Mouse (Mus musculus): ENCODE measurements around the gene Sgms2. TPM values are rescaled to one million over a fixed set of nuclear protein-coding genes. Genes with fewer than 3 reads are reported as not detected.

The Sgms2 gene
- polyA plus RNA-seq, 1 experiment from 2014 or later = 1.3 TPM

DNA sequence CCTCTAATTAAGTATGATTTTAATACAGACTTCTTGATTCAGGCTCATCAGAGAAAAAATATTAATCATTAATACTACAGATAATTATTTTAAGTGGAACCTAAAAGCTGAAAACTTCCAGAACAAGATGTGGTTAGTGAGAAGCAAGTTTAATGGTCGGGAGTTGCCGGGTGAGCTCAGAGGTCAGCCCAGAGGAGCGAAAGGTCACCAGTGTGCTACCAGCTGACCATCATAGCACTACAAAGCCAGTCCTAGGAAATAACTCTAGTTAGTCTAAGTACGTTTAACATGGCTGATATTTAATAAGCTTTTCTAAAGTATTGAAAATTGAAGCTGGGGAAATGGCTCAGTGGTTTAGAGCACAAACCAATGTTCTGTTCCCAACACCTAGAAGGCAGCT is 129.3 kb downstream of the Sgms2 start:
- no peaks in the 10 kb centered on the region for H3K27me3 ChIP-seq (ENCODE audit: control insufficient read depth, insufficient read depth, low read length)
- H3K4me1 ChIP-seq (ENCODE audit: control insufficient read depth, insufficient read depth, low read length) = peaks cover 7% of the 10 kb centered on the region
- H3K9ac ChIP-seq (ENCODE audit: low read depth, low read length) = no peak overlapping the region
- H3K36me3 ChIP-seq (ENCODE audit: control insufficient read depth, insufficient read depth, low read length) = no peaks in the 10 kb centered on the region
- no peaks in the 10 kb centered on the region for H3K9me3 ChIP-seq (replicated peaks; ENCODE audit: control insufficient read depth, low read length)
- H3K4me3 ChIP-seq (ENCODE audit: low read depth, low read length) = no peak overlapping the region
- H3K27ac ChIP-seq (ENCODE audit: low read depth, low read length) = no peak overlapping the region
- ATAC-seq (replicated peaks; ENCODE audit: insufficient number of reproducible peaks, low FRiP score, low TSS enrichment) = no peak
- H3K4me2 ChIP-seq = no peak overlapping the region
- WGBS (ENCODE audit: insufficient replicate concordance) = 85% methylated on average over 4 of the region's 4 CpGs

DNA sequence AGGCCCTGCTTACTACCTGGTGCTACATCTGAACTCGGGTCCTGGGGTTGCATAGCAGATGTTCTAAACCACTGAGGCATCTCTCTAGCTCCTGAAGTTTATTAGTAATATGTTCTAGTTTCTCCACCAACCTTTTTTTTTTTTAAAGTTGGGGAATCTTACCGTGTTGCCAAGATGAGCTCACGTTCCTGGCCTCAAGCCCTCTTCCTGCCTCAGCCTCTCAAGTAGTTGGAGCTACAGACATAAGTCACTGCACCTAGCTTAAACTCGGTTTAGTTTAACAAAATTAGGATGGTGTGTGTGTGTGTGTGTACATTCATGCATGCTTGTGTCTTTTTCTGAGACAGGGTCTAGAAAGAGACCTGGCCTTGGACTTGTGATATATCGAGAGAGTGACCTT is 132.2 kb downstream of the Sgms2 start:
- Histone ChIP-seq H3K4me2 (no peak overlapping the region), H3K27ac (ENCODE audit: low read depth, low read length) (no peak overlapping the region), H3K36me3 (ENCODE audit: control insufficient read depth, insufficient read depth, low read length) (no peaks in the 10 kb centered on the region), H3K27me3 (ENCODE audit: control insufficient read depth, insufficient read depth, low read length) (no peaks in the 10 kb centered on the region), H3K4me1 (ENCODE audit: control insufficient read depth, insufficient read depth, low read length) (no peaks in the 10 kb centered on the region; the same call in 1 of the 2 replicates), H3K9me3 (replicated peaks; ENCODE audit: control insufficient read depth, low read length) (no peaks in the 10 kb centered on the region), H3K9ac (ENCODE audit: low read depth, low read length) (no peak overlapping the region), H3K4me3 (ENCODE audit: low read depth, low read length) (no peak overlapping the region)
- ATAC-seq (replicated peaks; ENCODE audit: insufficient number of reproducible peaks, low FRiP score, low TSS enrichment) = no peak
- 83% methylated on average over 5 of the region's 5 CpGs for WGBS (ENCODE audit: insufficient replicate concordance)

DNA sequence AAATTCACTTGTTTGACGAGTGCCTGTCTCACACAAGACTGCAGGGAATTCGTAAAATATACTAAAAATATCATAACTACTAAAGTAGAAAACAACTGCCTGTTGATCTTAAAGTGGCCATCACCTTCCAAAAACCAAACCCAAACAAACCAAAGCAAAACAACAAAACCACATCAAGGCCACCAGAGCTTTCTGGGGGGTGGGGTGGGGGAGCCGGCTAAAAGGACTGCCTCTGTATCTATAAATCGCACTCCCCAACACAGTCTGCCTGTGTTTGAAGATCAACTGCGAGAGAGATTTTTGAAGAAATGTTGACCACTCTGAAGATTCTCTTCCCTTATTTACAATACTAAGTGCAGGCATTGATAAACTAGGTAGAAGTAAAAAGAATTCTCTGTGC is 133.0 kb downstream of the Sgms2 start:
- no peak overlapping the region for H3K27ac ChIP-seq (ENCODE audit: low read depth, low read length)
- ATAC-seq (replicated peaks; ENCODE audit: insufficient number of reproducible peaks, low FRiP score, low TSS enrichment) = no peak
- H3K4me1 ChIP-seq (ENCODE audit: control insufficient read depth, insufficient read depth, low read length) = no peaks in the 10 kb centered on the region
- no peak overlapping the region for H3K4me2 ChIP-seq
- H3K9ac ChIP-seq (ENCODE audit: low read depth, low read length) = no peak overlapping the region
- H3K36me3 ChIP-seq (ENCODE audit: control insufficient read depth, insufficient read depth, low read length) = no peaks in the 10 kb centered on the region
- H3K9me3 ChIP-seq (replicated peaks; ENCODE audit: control insufficient read depth, low read length) = no peaks in the 10 kb centered on the region
- no peaks in the 10 kb centered on the region for H3K27me3 ChIP-seq (ENCODE audit: control insufficient read depth, insufficient read depth, low read length)
- 71% methylated on average over 5 of the region's 5 CpGs for WGBS (ENCODE audit: insufficient replicate concordance)
- H3K4me3 ChIP-seq (ENCODE audit: low read depth, low read length) = no peak overlapping the region

DNA sequence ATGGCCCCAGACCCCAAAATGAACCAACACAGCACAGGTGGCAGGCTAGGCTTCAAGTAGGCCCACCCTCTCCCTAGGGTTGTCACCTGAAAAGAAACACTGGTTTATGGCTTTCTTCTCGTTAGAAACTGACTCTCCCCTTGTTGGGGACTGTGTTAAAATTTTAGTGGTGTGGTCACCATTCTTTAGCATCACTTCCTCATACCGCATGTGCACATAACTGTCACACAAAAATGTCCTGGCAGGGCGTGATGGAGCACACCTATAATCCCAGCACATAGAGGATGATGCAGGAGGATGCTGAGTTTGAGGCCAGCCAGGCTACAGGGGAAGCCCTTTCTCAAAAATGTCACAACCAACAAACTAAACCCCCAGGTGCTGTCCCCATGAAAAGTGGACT is 133.6 kb downstream of the Sgms2 start:
- Histone ChIP-seq H3K9ac (ENCODE audit: low read depth, low read length) (no peak overlapping the region), H3K36me3 (ENCODE audit: control insufficient read depth, insufficient read depth, low read length) (no peaks in the 10 kb centered on the region), H3K9me3 (replicated peaks; ENCODE audit: control insufficient read depth, low read length) (no peaks in the 10 kb centered on the region), H3K4me3 (ENCODE audit: low read depth, low read length) (no peak overlapping the region), H3K27me3 (ENCODE audit: control insufficient read depth, insufficient read depth, low read length) (no peaks in the 10 kb centered on the region), H3K4me2 (no peak overlapping the region), H3K27ac (ENCODE audit: low read depth, low read length) (no peak overlapping the region), H3K4me1 (ENCODE audit: control insufficient read depth, insufficient read depth, low read length) (no peaks in the 10 kb centered on the region)
- no peak for ATAC-seq (replicated peaks; ENCODE audit: insufficient number of reproducible peaks, low FRiP score, low TSS enrichment)
- 78% methylated on average over 3 of the region's 3 CpGs for WGBS (ENCODE audit: insufficient replicate concordance)

DNA sequence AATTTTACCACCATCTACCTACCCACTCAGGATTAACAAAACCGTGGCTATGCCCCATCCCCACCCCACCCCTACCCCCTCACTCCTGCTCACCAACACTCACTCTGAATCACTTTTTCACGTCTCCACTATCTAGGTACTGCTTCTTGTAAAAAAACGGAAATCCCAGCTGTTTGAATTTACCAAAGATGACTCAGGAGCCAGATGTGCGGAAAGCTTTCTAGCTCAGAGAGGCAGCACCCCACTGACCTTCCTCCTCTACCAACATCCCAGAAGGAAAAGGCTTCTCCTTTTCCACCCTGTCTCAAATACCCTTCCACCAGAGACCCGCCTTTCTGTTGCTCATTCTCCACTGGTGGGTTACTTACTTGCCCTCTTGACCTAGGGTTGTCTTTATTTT is 135.2 kb downstream of the Sgms2 start:
- WGBS (ENCODE audit: insufficient replicate concordance) = 60% methylated on average over 5 of the region's 5 CpGs
- no peak overlapping the region for H3K4me3 ChIP-seq (ENCODE audit: low read depth, low read length)
- ATAC-seq (replicated peaks; ENCODE audit: insufficient number of reproducible peaks, low FRiP score, low TSS enrichment) = no peak

DNA sequence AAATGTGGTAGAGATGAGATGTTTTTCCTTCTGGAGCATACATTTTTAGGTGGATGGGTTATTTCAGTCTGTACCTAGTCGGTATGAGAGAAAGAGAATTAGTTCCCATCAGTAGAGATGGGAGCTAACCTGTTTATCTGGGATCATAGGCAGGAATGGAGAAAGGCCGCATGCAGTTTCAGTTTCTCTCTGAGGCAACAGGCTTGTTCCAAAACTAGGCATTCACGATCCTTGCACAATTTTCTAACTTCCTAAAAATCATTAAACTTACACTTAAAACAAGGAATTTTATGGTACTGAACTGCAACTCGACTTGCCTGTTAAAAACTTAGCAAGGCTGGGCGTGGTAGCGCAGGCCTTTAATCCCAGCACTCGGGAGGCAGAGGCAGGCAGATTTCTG is 140.7 kb downstream of the Sgms2 start:
- no peak overlapping the region for H3K9ac ChIP-seq (ENCODE audit: low read depth, low read length)
- no peak overlapping the region for H3K27ac ChIP-seq (ENCODE audit: low read depth, low read length)
- H3K36me3 ChIP-seq (ENCODE audit: control insufficient read depth, insufficient read depth, low read length) = no peaks in the 10 kb centered on the region
- 84% methylated on average over 7 of the region's 7 CpGs for WGBS (ENCODE audit: insufficient replicate concordance)
- no peak overlapping the region for H3K4me3 ChIP-seq (ENCODE audit: low read depth, low read length)
- H3K4me2 ChIP-seq = no peak overlapping the region
- no peak for ATAC-seq (replicated peaks; ENCODE audit: insufficient number of reproducible peaks, low FRiP score, low TSS enrichment)
- no peaks in the 10 kb centered on the region for H3K9me3 ChIP-seq (replicated peaks; ENCODE audit: control insufficient read depth, low read length)
- H3K27me3 ChIP-seq (ENCODE audit: control insufficient read depth, insufficient read depth, low read length) = no peaks in the 10 kb centered on the region
- no peaks in the 10 kb centered on the region for H3K4me1 ChIP-seq (ENCODE audit: control insufficient read depth, insufficient read depth, low read length)

More for the DNA sequence above, 135.2 kb downstream of the Sgms2 start:
- H3K27me3 ChIP-seq (ENCODE audit: control insufficient read depth, insufficient read depth, low read length) = no peaks in the 10 kb centered on the region
- no peak overlapping the region for H3K9ac ChIP-seq (ENCODE audit: low read depth, low read length)
- H3K4me2 ChIP-seq = no peak overlapping the region
- no peaks in the 10 kb centered on the region for H3K9me3 ChIP-seq (replicated peaks; ENCODE audit: control insufficient read depth, low read length)
- H3K36me3 ChIP-seq (ENCODE audit: control insufficient read depth, insufficient read depth, low read length) = no peaks in the 10 kb centered on the region
- H3K27ac ChIP-seq (ENCODE audit: low read depth, low read length) = no peak overlapping the region
- H3K4me1 ChIP-seq (ENCODE audit: control insufficient read depth, insufficient read depth, low read length) = no peaks in the 10 kb centered on the region

DNA sequence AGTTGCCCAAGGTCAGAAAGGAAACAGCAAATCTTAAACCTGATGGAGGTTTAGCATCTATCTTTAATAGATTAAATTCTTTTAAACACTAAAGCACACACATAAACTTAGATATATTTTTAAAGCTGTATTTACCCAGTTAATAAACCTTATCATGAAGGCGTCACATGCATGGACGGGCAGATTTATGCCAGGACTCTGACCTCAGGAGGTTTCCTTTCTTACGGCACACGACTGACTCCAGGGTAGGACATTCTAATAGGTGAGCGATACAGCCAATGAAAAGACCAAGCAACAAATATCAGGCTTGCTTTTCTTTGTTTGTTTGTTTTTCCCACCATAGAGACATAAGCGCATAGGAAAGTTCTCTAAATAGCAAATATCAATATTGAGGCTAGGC is 142.2 kb downstream of the Sgms2 start:
- Histone ChIP-seq H3K4me3 (ENCODE audit: low read depth, low read length) (no peak overlapping the region), H3K27ac (ENCODE audit: low read depth, low read length) (no peak overlapping the region), H3K27me3 (ENCODE audit: control insufficient read depth, insufficient read depth, low read length) (no peaks in the 10 kb centered on the region), H3K4me1 (ENCODE audit: control insufficient read depth, insufficient read depth, low read length) (no peaks in the 10 kb centered on the region), H3K9ac (ENCODE audit: low read depth, low read length) (no peak overlapping the region), H3K36me3 (ENCODE audit: control insufficient read depth, insufficient read depth, low read length) (no peaks in the 10 kb centered on the region), H3K9me3 (replicated peaks; ENCODE audit: control insufficient read depth, low read length) (no peaks in the 10 kb centered on the region), H3K4me2 (no peak overlapping the region)
- 80% methylated on average over 6 of the region's 6 CpGs for WGBS (ENCODE audit: insufficient replicate concordance)
- ATAC-seq (replicated peaks; ENCODE audit: insufficient number of reproducible peaks, low FRiP score, low TSS enrichment) = no peak

DNA sequence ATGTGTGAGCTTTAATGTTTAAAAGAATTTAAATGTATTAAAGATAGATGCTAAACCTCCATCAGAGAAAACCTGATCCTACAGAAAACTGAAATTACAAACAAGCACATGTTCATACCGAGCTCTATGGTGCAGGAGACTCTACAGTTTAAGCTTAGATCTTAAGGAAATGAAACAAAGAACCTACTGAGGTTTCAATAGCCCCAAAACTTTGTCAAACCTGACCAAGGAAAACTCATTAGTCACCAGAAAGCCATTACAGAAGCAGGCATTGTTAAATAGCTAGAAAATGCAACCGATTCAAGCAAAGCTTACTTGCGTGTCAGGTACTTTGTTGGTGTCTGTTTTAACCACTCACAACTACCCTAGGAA is 142.6 kb downstream of the Sgms2 start:
- Histone ChIP-seq H3K4me2 (no peak overlapping the region), H3K27me3 (ENCODE audit: control insufficient read depth, insufficient read depth, low read length) (no peaks in the 10 kb centered on the region), H3K36me3 (ENCODE audit: control insufficient read depth, insufficient read depth, low read length) (no peaks in the 10 kb centered on the region), H3K9me3 (replicated peaks; ENCODE audit: control insufficient read depth, low read length) (no peaks in the 10 kb centered on the region), H3K4me1 (ENCODE audit: control insufficient read depth, insufficient read depth, low read length) (no peaks in the 10 kb centered on the region), H3K4me3 (ENCODE audit: low read depth, low read length) (no peak overlapping the region), H3K9ac (ENCODE audit: low read depth, low read length) (no peak overlapping the region), H3K27ac (ENCODE audit: low read depth, low read length) (no peak overlapping the region)
- ATAC-seq (replicated peaks; ENCODE audit: insufficient number of reproducible peaks, low FRiP score, low TSS enrichment) = no peak
- WGBS (ENCODE audit: insufficient replicate concordance) = 78% methylated on average over 3 of the region's 3 CpGs

DNA sequence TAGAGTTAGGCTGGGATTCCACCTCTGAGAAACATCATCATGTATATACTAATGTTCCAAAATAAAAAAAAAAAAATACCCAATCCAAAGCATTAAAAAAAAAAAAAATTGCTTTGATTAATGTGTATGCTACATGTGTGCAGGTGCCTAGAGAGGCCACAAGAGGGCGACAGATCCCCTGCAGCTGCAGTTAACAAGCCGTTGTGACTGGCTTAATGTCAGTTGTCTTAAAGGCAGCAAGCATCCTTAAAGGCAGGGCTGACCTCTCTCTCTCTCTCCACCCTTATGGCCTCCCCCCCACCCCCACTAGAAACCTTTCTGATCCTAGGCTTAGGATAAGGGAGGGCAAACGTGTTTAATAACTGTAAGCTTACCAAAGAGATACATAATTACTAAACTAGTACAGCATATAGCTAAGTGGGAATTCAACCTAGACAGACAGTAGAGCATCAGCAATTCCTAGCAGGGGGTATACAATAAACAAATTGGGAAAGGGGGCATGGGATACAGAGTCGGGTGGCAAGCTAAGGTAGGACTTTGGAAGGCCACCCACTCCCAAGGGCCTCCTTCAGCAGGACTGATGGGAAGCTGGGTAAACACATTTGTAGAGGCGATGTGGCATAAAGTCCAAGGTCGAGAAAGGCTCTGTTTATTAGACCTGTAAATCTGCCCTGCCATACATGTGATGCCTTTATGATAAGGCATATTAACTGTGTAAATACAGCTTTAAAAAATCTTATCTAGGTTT is 143.2 kb downstream of the Sgms2 start:
- Histone ChIP-seq H3K27ac (ENCODE audit: low read depth, low read length) (no peak overlapping the region), H3K4me3 (ENCODE audit: low read depth, low read length) (no peak overlapping the region), H3K4me2 (no peak overlapping the region), H3K36me3 (ENCODE audit: control insufficient read depth, insufficient read depth, low read length) (no peaks in the 10 kb centered on the region), H3K27me3 (ENCODE audit: control insufficient read depth, insufficient read depth, low read length) (no peaks in the 10 kb centered on the region), H3K9me3 (replicated peaks; ENCODE audit: control insufficient read depth, low read length) (no peaks in the 10 kb centered on the region), H3K4me1 (ENCODE audit: control insufficient read depth, insufficient read depth, low read length) (no peaks in the 10 kb centered on the region), H3K9ac (ENCODE audit: low read depth, low read length) (no peak overlapping the region)
- 54% methylated on average over 6 of the region's 6 CpGs for WGBS (ENCODE audit: insufficient replicate concordance)
- no peak for ATAC-seq (replicated peaks; ENCODE audit: insufficient number of reproducible peaks, low FRiP score, low TSS enrichment)
